Mouse (Mus musculus) stomach, embryonic 16.5 days (tissue): ENCODE results near the gene Gm17387. TPM values are rescaled to one million over a fixed set of nuclear protein-coding genes. Genes with fewer than 3 reads are reported as not detected.
A peak's percentile ranks its signal among the peaks of the same experiment; 100 is the strongest.

ENCODE experiments used
- ATAC-seq: fragments of 200-750 bp; cut with Nextera tagmentation; 2 replicates; pipeline ENCODE4 v1.8.0; 2017; ENCODE audit warnings: moderate number of reproducible peaks, moderate TSS enrichment; ENCODE audit not compliant: insufficient read depth, low FRiP score
- H3K27ac ChIP-seq: fragments of 300-500 bp; sonication (generic); 2 replicates; pipeline ENCODE4 v1.5.1; 2014; ENCODE audit warnings: low read length
- H3K27me3 ChIP-seq: fragments of 300-500 bp; sonication (generic); 2 replicates; pipeline ENCODE4 v1.6.1; 2014; ENCODE audit warnings: low read length, control low read depth, mixed read lengths; ENCODE audit not compliant: control insufficient read depth, insufficient read depth
- H3K36me3 ChIP-seq: fragments of 300-500 bp; sonication (generic); 2 replicates; pipeline ENCODE4 v1.6.1; 2014; ENCODE audit warnings: low read length; ENCODE audit not compliant: control insufficient read depth, insufficient read depth
- H3K4me1 ChIP-seq: fragments of 300-500 bp; sonication (generic); 2 replicates; pipeline ENCODE4 v1.6.1; 2014; ENCODE audit warnings: low read length, control low read depth, mixed read lengths; ENCODE audit not compliant: control insufficient read depth, insufficient read depth
- H3K4me2 ChIP-seq: fragments of 300-500 bp; sonication (generic); 2 replicates; pipeline ENCODE4 v1.6.1; 2014; ENCODE audit warnings: low read depth, low read length, mixed read lengths
- H3K4me3 ChIP-seq: fragments of 300-500 bp; sonication (generic); replicated peaks from 2 replicates; pipeline ENCODE4 v1.5.1; 2014; ENCODE audit warnings: mild to moderate bottlenecking, low read length
- H3K9ac ChIP-seq: fragments of 300-500 bp; sonication (generic); 2 replicates; pipeline ENCODE4 v1.6.1; 2014; ENCODE audit warnings: low read length
- H3K9me3 ChIP-seq: fragments of 300-500 bp; sonication (generic); replicated peaks from 2 replicates; pipeline ENCODE4 v1.6.1; 2016; ENCODE audit warnings: low read length, control low read depth; ENCODE audit not compliant: control insufficient read depth
- WGBS: fragments of 180-500 bp; shearing (Covaris S2); extraction: QIAGEN DNeasy Blood & Tissue Kit; methylation state at CpG from one replicate; pipeline ENCODE4 v1.1.7; 2014; 5-methylcytosine and 5-hydroxymethylcytosine counted together
- polyA plus RNA-seq: library from polyadenylated mRNA; unstranded; fragments of >200 nt; fragmentation: Nextera tagmentation; extraction: Ambion mirVana; gene quantifications from 2 replicates; pipeline ENCODE4 v1.2.1, GENCODE M21; 2015

The Gm17387 gene
- polyA plus RNA-seq, 1 experiment from 2014 or later = not detected

DNA sequence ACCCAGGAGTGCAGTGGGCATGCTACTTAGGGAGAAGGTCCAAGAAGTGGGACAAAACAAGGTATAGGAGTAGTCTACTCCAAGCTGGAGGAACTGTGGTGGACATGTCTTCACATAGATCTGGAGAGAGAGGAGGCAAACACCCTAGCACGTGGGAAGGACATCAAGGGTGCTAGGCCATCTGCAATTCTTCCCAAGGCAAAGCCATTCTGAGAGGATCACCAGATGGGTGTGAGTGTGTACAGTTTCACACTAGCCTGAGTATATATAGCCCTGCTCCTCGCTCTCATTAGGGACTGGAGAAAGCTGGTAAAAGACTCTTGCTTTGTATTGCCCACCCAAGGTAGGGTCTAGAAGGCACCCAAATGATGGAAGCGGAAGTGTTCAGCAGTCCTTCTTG lies 34.4 kb downstream of the Gm17387 start:
- Histone ChIP-seq H3K4me3 (no peak overlapping the region), H3K27me3 (no peaks in the 10 kb centered on the region), H3K9ac (no peak overlapping the region), H3K4me1 (peaks cover 6% of the 10 kb centered on the region), H3K9me3 (no peaks in the 10 kb centered on the region), H3K36me3 (no peaks in the 10 kb centered on the region), H3K4me2 (no peak overlapping the region), H3K27ac (no peak overlapping the region)
- ATAC-seq = no peak
- 82% methylated on average over 3 of the region's 3 CpGs for WGBS

DNA sequence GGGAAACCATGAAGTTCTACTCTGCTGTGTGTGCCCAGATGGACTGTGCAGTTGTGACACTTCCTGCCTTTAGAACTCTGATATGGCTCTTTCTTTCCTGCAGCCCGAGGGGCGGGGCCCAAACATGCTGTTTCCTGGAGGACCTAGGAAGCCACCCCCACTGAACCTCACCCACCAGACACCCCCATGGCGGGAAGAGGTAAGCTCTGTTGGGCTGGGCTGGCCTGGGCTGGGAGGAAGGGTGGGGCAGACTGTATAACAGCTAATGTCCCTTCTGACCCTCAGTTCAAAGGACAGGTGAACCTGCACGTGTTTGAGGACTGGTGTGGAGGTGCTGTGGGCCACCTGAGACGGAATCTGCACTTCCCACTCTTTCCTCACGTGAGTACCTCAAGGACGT lies 35.2 kb downstream of the Gm17387 start:
- ATAC-seq = 0 out of 2 replicates have a peak, but pooled peaks have one; percentile 22
- Histone ChIP-seq H3K4me1 (peaks cover 6% of the 10 kb centered on the region), H3K4me3 (no peak overlapping the region), H3K27me3 (no peaks in the 10 kb centered on the region), H3K4me2 (no peak overlapping the region), H3K9me3 (no peaks in the 10 kb centered on the region), H3K9ac (no peak overlapping the region), H3K27ac (no peak overlapping the region), H3K36me3 (no peaks in the 10 kb centered on the region)
- 67% methylated on average over 7 of the region's 7 CpGs for WGBS

DNA sequence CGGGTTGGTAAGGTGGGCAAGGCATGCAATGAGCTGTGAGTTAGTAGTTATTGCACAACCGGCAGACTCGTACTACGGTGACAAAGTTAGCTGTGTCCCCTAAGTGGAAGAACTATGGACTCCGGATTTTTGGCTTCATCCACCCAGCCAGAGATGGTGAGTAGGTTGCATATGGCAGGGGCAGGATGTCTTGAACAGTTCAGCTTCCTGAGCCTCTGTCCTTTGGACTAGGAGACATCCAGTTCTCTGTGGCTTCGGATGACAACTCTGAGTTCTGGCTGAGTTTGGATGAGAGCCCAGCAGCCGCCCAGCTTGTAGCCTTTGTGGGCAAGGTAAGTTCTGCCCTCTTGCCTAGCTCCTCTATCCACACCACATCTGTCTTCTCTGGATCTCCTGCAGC lies 35.6 kb downstream of the Gm17387 start:
- ATAC-seq = no peak
- no peaks in the 10 kb centered on the region for H3K27me3 ChIP-seq
- H3K36me3 ChIP-seq = no peaks in the 10 kb centered on the region
- no peak overlapping the region for H3K27ac ChIP-seq
- H3K4me1 ChIP-seq = peaks cover 6% of the 10 kb centered on the region
- no peak overlapping the region for H3K9ac ChIP-seq
- WGBS = 81% methylated on average over 7 of the region's 7 CpGs
- no peaks in the 10 kb centered on the region for H3K9me3 ChIP-seq
- H3K4me3 ChIP-seq = no peak overlapping the region
- no peak overlapping the region for H3K4me2 ChIP-seq

DNA sequence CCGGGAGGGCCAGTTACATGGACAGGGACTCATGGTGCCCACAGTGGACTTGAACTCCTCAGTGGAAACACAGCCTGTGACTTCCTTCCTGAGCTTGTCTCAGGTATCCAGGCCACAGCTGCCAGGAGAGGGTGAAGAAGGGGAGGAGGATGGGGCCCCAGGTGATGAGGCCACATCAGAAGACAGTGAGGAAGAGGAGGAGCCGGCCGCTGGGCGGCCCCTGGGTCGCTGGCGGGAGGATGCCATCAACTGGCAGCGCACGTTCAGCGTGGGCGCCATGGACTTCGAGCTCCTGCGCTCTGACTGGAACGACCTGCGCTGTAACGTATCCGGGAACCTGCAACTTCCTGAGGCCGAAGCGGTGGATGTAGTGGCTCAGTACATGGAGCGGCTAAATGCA lies 39.4 kb downstream of the Gm17387 start:
- 79% methylated on average over 19 of the region's 19 CpGs for WGBS
- H3K27ac ChIP-seq = no peak overlapping the region
- H3K9ac ChIP-seq = no peak overlapping the region
- H3K4me1 ChIP-seq = peaks cover 4% of the 10 kb centered on the region; the same call in 1 of the 2 replicates
- H3K27me3 ChIP-seq = peaks cover 12% of the 10 kb centered on the region
- ATAC-seq = no peak
- H3K4me2 ChIP-seq = no peak overlapping the region
- H3K9me3 ChIP-seq = no peaks in the 10 kb centered on the region
- H3K36me3 ChIP-seq = no peaks in the 10 kb centered on the region
- no peak overlapping the region for H3K4me3 ChIP-seq

DNA sequence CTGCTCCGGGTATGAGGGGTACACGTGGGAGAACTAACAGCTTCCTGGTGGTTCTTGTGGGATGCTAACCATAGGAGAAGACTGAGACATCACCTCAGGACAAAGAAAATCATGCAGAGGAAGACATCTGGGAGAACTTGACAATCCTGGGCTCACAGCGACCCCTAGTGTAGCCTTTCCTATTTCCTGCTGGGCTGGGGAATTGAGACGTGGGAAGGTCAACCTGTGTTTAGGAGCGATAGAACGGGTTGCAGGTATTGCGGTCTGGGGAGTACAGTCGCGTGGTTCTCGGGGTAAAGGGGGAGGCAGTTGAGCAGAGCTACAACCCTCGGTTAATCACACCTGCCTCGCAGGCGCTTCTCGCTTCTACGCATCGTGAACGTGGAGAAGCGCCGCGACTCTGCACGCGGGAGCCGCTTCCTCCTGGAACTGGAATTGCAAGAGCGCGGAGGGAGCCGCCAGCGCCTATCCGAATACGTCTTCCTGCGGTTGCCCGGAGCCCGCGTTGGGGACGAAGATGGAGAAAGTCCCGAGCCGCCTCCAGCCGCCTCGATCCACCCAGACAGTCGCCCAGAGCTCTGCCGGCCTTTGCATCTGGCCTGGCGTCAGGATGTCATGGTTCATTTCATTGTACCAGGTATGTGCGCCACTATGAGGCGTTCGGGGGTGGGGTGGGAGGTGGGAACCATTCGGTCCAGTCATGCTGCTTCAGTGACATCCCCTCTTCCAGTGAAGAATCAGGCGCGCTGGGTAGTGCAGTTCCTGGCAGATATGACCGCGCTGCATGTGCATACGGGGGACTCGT lies 41.3 kb downstream of the Gm17387 start:
- Histone ChIP-seq H3K4me2 (peak overlapping the region; percentile 70), H3K9ac (peak overlapping the region; percentile 46), H3K27ac (no peak overlapping the region), H3K4me3 (peak overlapping the region; percentile 40), H3K9me3 (no peaks in the 10 kb centered on the region), H3K27me3 (peaks cover 12% of the 10 kb centered on the region), H3K4me1 (peaks cover 4% of the 10 kb centered on the region; the same call in 1 of the 2 replicates), H3K36me3 (no peaks in the 10 kb centered on the region)
- WGBS = 2% methylated on average over 51 of the region's 51 CpGs
- 0 out of 2 replicates have a peak, but pooled peaks have one; percentile 11 for ATAC-seq

DNA sequence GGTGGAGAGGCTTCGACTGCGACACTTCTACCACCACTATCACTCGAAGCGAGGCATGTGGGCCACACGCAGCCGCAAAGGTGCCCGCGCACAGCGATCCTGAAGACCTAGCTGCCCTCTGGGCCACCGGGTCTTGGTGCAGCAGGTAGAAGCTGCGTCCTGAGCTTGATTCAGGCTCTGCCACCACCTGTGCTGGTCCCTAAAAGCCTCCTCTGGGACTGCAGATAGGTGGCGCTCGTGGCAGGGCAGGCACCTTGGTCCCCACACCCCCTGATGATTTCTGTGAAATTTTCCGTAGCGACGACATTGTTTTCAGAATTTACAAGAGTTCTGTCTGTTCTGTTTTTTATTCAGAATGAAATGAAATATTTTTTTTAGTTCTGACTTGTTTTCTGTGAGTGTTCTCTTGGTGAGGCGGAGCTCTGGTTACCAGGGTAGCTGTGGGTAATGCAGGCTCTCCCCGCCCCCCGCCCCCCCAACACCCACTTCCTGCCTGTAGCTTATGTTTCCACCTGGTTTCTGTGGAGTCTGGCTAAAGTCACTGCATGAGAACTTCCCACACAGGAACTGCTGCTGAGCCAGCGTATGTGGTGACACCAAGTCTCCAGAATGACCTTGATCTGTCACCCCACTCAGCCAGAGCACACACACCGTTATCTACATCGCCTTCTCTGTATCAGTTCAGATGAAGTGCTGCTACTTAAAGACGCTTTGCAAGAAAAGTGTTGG lies 43.2 kb downstream of the Gm17387 start:
- Histone ChIP-seq H3K9me3 (no peaks in the 10 kb centered on the region), H3K4me1 (peaks cover 4% of the 10 kb centered on the region; the same call in 1 of the 2 replicates), H3K27me3 (peaks cover 12% of the 10 kb centered on the region), H3K4me2 (0 out of 2 replicates have a peak overlapping the region, but pooled peaks have one; percentile 4), H3K4me3 (no peak overlapping the region), H3K36me3 (no peaks in the 10 kb centered on the region), H3K9ac (no peak overlapping the region; the same call in 1 of the 2 replicates), H3K27ac (no peak overlapping the region)
- 26% methylated on average over 23 of the region's 23 CpGs for WGBS
- peak; percentile 26; the same call in 1 of the 2 replicates for ATAC-seq

DNA sequence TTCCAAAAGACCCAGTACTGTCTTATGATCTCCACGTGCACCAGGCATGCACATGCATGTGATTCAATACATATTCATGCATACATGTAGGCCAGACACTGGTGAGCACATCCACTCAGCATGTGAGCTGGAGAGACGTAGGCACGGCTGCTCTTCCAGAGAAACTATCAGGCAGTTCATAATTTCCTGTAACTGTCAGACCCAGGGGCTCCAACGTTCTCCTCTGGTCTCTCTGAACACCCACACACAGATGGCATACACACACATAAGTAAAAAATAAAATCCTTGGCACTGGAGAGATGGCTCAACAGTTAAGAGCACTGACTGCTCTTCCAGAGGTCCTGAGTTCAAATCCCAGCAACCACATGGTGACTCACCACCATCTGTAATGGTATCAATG lies 44.9 kb downstream of the Gm17387 start:
- H3K4me2 ChIP-seq = no peak overlapping the region
- WGBS = 76% methylated on average over 4 of the region's 4 CpGs
- no peak overlapping the region for H3K9ac ChIP-seq
- H3K4me3 ChIP-seq = no peak overlapping the region
- H3K27me3 ChIP-seq = peaks cover 12% of the 10 kb centered on the region
- H3K36me3 ChIP-seq = no peaks in the 10 kb centered on the region
- peaks cover 4% of the 10 kb centered on the region; the same call in 1 of the 2 replicates for H3K4me1 ChIP-seq
- H3K9me3 ChIP-seq = no peaks in the 10 kb centered on the region
- no peak overlapping the region for H3K27ac ChIP-seq
- no peak for ATAC-seq

DNA sequence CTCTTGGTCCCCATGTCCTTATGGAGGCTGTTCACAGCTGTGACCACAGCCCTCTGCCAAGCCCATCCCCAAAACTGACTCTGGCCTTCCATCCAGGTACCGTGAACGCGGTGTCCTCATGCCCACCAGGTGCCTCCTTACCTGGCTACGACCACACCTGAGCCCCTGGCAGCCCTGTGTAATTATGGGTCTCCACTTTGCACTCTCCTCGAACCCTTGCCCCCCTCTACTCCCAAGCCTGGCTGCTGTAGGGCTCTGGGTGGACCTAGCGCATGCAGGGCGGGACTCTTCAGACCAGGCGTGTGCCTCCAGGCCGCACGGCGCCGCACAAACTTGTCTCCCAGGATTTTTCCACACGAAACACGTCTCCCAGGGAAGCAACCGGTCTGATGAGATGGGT lies 48.9 kb downstream of the Gm17387 start, which contains the start of gene Pkp3:
Pkp3 (plus strand) TSS at position 378 of the 400 bp plus-strand sequence.
- Histone ChIP-seq H3K4me2 (peak within 1 kb of the TSS; percentile 50), H3K27ac (peak within 1 kb of the TSS; percentile 91), H3K9ac (peak within 1 kb of the TSS; percentile 53; the same call in 1 of the 2 replicates), H3K36me3 (no peaks in the 10 kb centered on the region), H3K27me3 (no peaks in the 10 kb centered on the region), H3K4me3 (peak within 1 kb of the TSS; percentile 21; the same call in 1 of the 2 replicates), H3K9me3 (no peaks in the 10 kb centered on the region), H3K4me1 (no peaks in the 10 kb centered on the region)
- ATAC-seq = no peak
- 86% methylated on average over 15 of the region's 15 CpGs for WGBS

DNA sequence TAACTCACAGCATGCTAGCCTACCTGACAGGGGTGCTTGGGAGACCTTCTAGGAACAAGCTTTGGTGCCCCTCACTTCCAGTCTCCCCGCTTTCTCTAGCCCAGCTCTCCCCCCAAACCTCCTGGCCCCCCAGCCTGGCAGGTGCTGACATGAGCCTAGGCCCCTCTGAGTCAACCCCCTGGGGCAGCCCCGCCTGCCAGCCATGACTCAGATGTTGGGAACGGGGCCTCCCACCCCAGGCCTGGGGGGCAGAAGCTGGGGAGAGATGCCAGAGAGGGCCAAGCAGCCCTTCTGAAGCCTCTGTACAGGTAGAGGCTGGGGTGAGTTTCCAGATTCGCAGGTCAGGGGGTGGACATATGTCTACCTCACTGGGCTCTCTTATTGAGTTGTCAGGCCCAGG lies 49.9 kb downstream of the Gm17387 start:
- H3K4me2 ChIP-seq = peak overlapping the region; percentile 50
- no peaks in the 10 kb centered on the region for H3K9me3 ChIP-seq
- no peaks in the 10 kb centered on the region for H3K4me1 ChIP-seq
- H3K4me3 ChIP-seq = peak overlapping the region; percentile 21; the same call in 1 of the 2 replicates
- peak overlapping the region; percentile 91 for H3K27ac ChIP-seq
- WGBS = 77% methylated on average over 4 of the region's 4 CpGs
- 0 out of 2 replicates have a peak, but pooled peaks cover 4% of the 10 kb centered on the region for H3K36me3 ChIP-seq
- ATAC-seq = peak; percentile 27; the same call in 1 of the 2 replicates
- peak overlapping the region; percentile 53; the same call in 1 of the 2 replicates for H3K9ac ChIP-seq
- H3K27me3 ChIP-seq = no peaks in the 10 kb centered on the region
